Mouse (Mus musculus): ENCODE measurements around the gene Dusp23.

- TF ChIP-seq EP300 (optimal IDR thresholded peaks at IDR 0.05) (no peak), CTCF (IDR thresholded peaks at IDR 0.05; ENCODE audit: low read depth) (no peak)
These were observed 18.1 kb downstream of the Dusp23 start for GRCm38 (mm10) chr1:172614654-172615053.
